Comparison of ENCODE assay signal across 8 mouse cellular contexts in the genomic region with DNA sequence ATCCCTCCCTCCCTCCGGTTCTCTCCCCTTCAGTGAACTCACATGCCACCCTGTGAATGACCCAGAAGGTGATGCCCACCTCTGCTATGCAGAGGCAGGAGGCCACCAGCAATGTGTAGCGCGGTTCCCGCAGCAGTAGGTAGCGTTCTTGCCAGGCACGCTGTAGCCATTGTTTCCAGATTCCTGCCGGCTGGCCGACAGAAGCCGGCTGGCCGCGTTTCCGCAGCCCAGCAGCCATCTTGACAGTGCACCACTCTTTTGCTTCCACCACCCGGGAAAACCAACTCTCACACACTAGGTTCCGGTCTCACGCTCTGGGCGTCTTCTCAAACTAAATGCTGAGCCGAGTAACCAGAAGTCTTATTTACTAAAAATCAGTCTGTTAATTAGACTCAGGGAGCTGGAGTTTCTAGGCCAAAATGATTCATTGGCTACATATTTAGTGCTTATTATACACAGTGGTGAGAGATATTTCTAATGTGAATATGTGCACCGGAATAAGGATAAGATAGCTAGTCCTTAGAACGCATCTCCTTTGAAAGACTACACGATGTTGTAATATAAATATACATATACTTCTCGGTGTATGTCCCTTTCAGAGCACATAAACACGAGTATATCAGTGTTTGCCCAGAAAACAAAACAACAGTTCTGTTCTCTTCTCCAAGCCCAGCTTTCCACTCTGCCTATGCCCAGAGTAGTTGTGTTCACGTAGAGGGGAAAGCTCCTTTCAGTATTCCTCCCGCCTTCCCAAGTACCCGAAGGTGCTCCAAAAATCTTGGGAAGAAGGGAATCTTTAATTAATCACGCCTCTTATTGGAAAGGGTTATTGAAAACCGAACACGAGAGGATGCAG. TPM values are rescaled to one million over a fixed set of nuclear protein-coding genes. Genes with fewer than 3 reads are reported as not detected.
DNase-seq lines count a peak whose midpoint lies in the region; ATAC-seq lines count a peak whose summit lies in the region.

No protein-coding gene starts in this region.

- no peaks in the 10 kb centered on the region for H3K27me3 ChIP-seq in hindbrain, embryonic 15.5 days

- H3K4me3 ChIP-seq in hindbrain, embryonic 15.5 days = peak overlapping the region; percentile 96

- DNase-seq in ZHBTc4 (ENCODE audit: low read depth, low spot score) = peak; percentile 91
- DNase-seq in cerebellum, postnatal 25 days = peak; percentile 83 to 84
- DNase-seq in frontal cortex, postnatal 36 days (ENCODE audit: low spot score in 2 of 2) = peak; percentile 77 to 83
- DNase-seq in left cerebral cortex, postnatal 25 days (ENCODE audit: low spot score in 2 of 2) = peak; percentile 79 to 80
- DNase-seq in right cerebral cortex, postnatal 14 days = peak; percentile 63
- peak; percentile 70 to 76 for DNase-seq in urinary bladder, postnatal 4 days (ENCODE audit: low spot score in 2 of 2)

- H3K9me3 ChIP-seq in hindbrain, embryonic 15.5 days = no peaks in the 10 kb centered on the region

- intact Hi-C loops in left cerebral cortex, postnatal 25 days (cut with DNase I) = loop anchor here (2.0 to 5.0 kb wide), 2 partner anchors 40 to 113 kb away; partner anchors contain the start of genes Eif2b5 and Psmd2

- peak overlapping the region; percentile 92 for H3K9ac ChIP-seq in hindbrain, embryonic 15.5 days

- peak overlapping the region; percentile 93 for H3K27ac ChIP-seq in hindbrain, embryonic 15.5 days (replicated peaks)

- H3K4me2 ChIP-seq in hindbrain, embryonic 15.5 days = peak overlapping the region; percentile 86

- peaks cover 21% of the 10 kb centered on the region for H3K36me3 ChIP-seq in hindbrain, embryonic 15.5 days

- WGBS in hindbrain, embryonic 15.5 days = under 1% methylated on average over 28 of the region's 28 CpGs

- ATAC-seq in hindbrain, embryonic 15.5 days (ENCODE audit: low FRiP score, low read depth) = peak; percentile 59
- peak; percentile 69 for ATAC-seq in megakaryocyte-erythroid progenitor cell, adult 5-6 weeks (replicated peaks; ENCODE audit: low FRiP score, low TSS enrichment, poor library complexity, severe bottlenecking)

- H3K4me1 ChIP-seq in hindbrain, embryonic 15.5 days (replicated peaks) = peaks cover 30% of the 10 kb centered on the region

RNA-seq across cellular contexts. Expression of gene Eef1akmt4, which starts 0.7 kb away (rescaled TPM):
- 10.7 and 11.0 TPM in 2 replicates for polyA plus RNA-seq in hindbrain, embryonic 15.5 days (2015; fragmentation: Nextera tagmentation; extraction: Ambion mirVana)
- total RNA-seq in left cerebral cortex, postnatal 25 days (2021) = 1 to 10 TPM; 1.8 to 2.7 TPM
- total RNA-seq in megakaryocyte-erythroid progenitor cell, adult 5-6 weeks (2014; fragmentation: Nextera tagmentation) = 13.3 and 32.7 TPM in 2 replicates
- total RNA-seq in megakaryocyte-erythroid progenitor cell, adult 5-6 weeks (2017) = 5.4 and 6.5 TPM in 2 replicates

RNA-seq across cellular contexts. Expression of gene Gm49333, which starts 0.7 kb away (rescaled TPM):
- polyA plus RNA-seq in hindbrain, embryonic 15.5 days (2015; fragmentation: Nextera tagmentation; extraction: Ambion mirVana) = not detected in 2 replicates
- not detected for total RNA-seq in left cerebral cortex, postnatal 25 days (2021)
- total RNA-seq in megakaryocyte-erythroid progenitor cell, adult 5-6 weeks (2014; fragmentation: Nextera tagmentation) = not detected in 2 replicates
- total RNA-seq in megakaryocyte-erythroid progenitor cell, adult 5-6 weeks (2017) = not detected in 2 replicates

RNA-seq across cellular contexts. Expression of gene Alg3, which starts 0.8 kb away (rescaled TPM):
- polyA plus RNA-seq in hindbrain, embryonic 15.5 days (2015; fragmentation: Nextera tagmentation; extraction: Ambion mirVana) = 36.5 and 46.2 TPM in 2 replicates
- total RNA-seq in left cerebral cortex, postnatal 25 days (2021) = 10 to 100 TPM; 12.9 to 14.4 TPM
- total RNA-seq in megakaryocyte-erythroid progenitor cell, adult 5-6 weeks (2014; fragmentation: Nextera tagmentation) = 28.7 and 36.6 TPM in 2 replicates
- total RNA-seq in megakaryocyte-erythroid progenitor cell, adult 5-6 weeks (2017) = 24.3 and 33.1 TPM in 2 replicates

RNA-seq across cellular contexts. Expression of gene Camk2n2, which starts 10.4 kb away (rescaled TPM):
- 42.6 and 43.0 TPM in 2 replicates for polyA plus RNA-seq in hindbrain, embryonic 15.5 days (2015; fragmentation: Nextera tagmentation; extraction: Ambion mirVana)
- total RNA-seq in left cerebral cortex, postnatal 25 days (2021) = 100 to 1,000 TPM; 151 to 168 TPM
- not detected in 2 replicates for total RNA-seq in megakaryocyte-erythroid progenitor cell, adult 5-6 weeks (2014; fragmentation: Nextera tagmentation)
- not detected in 2 replicates for total RNA-seq in megakaryocyte-erythroid progenitor cell, adult 5-6 weeks (2017)

RNA-seq across cellular contexts. Expression of gene Ece2, which starts 18.9 kb away (rescaled TPM):
- 15.1 and 18.1 TPM in 2 replicates for polyA plus RNA-seq in hindbrain, embryonic 15.5 days (2015; fragmentation: Nextera tagmentation; extraction: Ambion mirVana)
- 10 to 100 TPM; 21.5 to 26.8 TPM for total RNA-seq in left cerebral cortex, postnatal 25 days (2021)
- not detected in 2 replicates for total RNA-seq in megakaryocyte-erythroid progenitor cell, adult 5-6 weeks (2014; fragmentation: Nextera tagmentation)
- not detected in 2 replicates for total RNA-seq in megakaryocyte-erythroid progenitor cell, adult 5-6 weeks (2017)

Comparison
In these comparisons a context has a peak if more than half of its experiments do, and no peak if none do; other contexts are left out.
1. Peak in every context shown above with its lines: DNase-seq, ATAC-seq, H3K4me3 ChIP-seq and H3K27ac ChIP-seq.